Mouse (Mus musculus) thymus, postnatal 14 days (tissue): ENCODE data around the gene Chrnb2.

Experiments used
- DNase-seq: peaks from one replicate; pipeline ENCODE4 v3.0.0; 2021

Gene Chrnb2

GRCm38 (mm10) chr3:89704064-89704463 lies 60.4 kb downstream of the Chrnb2 start:
- no peak for DNase-seq

DNA sequence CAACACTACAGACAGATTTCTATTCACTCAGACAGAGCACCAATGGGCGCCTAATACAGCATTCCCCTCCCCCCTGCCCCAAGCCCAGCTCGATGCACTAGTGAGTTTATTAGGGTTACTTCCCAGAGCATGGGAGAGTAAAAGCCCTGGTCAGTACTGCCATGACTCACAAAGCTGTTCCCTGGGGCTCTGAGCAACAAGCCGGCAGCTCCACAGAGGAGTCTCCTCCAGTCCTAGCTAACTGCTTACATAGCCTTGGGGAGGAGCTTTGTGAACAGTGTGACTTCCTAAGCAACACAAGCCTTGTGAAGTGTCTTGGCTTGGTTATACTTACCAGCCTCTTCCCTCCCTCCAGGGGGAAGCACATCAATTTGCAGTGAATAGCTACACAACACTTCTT lies 60.8 kb downstream of the Chrnb2 start:
- no peak for DNase-seq

- no peak for DNase-seq
Observed at GRCm38 (mm10) chr3:89700461-89700860, 64.0 kb downstream of the Chrnb2 start.

- no peak for DNase-seq
Observed at GRCm38 (mm10) chr3:89698958-89699357, 65.5 kb downstream of the Chrnb2 start.
